Mouse (Mus musculus): ENCODE measurements around the gene Lrrc39. TPM values are rescaled to one million over a fixed set of nuclear protein-coding genes. Genes with fewer than 3 reads are reported as not detected.

The Lrrc39 gene
- polyA plus RNA-seq, 1 experiment from 2014 or later = 2.6 TPM

DNA sequence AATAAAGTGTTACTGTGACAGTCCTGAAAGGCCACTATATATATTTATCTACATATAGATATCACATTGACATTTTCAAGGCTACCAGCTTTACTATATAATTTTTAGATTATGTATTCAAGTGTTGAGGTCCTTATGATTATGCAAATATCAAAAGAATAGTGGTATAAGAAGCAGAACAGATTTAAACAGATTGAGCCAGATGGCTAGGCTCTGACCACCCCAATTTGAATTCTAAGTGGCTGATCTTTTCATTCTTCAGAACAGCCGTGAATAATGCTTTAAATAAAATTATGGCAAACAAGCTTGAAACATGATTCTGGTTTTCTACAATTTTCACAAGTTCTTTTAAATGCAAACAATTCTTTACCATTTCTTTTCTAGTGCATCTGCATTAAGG, 68.7 kb downstream of the Lrrc39 start:
- no peaks in the 10 kb centered on the region for H3K4me1 ChIP-seq (replicated peaks; ENCODE audit: control insufficient read depth, insufficient read depth)
- H3K36me3 ChIP-seq (ENCODE audit: control insufficient read depth, insufficient read depth, low read length) = peaks cover 12% of the 10 kb centered on the region; the same call in 1 of the 2 replicates
- no peak for ATAC-seq (ENCODE audit: low FRiP score, low TSS enrichment)
- no peak overlapping the region for H3K4me3 ChIP-seq (ENCODE audit: low read depth, low read length)
- no peak overlapping the region for H3K4me2 ChIP-seq (replicated peaks; ENCODE audit: low read depth)
- TF ChIP-seq CTCF (IDR thresholded peaks at IDR 0.05; ENCODE audit: low read depth) = no peak
- TF ChIP-seq EP300 (optimal IDR thresholded peaks at IDR 0.05) = no peak
- H3K27ac ChIP-seq (replicated peaks) = no peak overlapping the region
- no peak overlapping the region for H3K9ac ChIP-seq (ENCODE audit: low read length)
- H3K27me3 ChIP-seq (ENCODE audit: control insufficient read depth, insufficient read depth, low read length) = no peaks in the 10 kb centered on the region
- DNase-seq (ENCODE audit: low spot score) = no peak
- no peaks in the 10 kb centered on the region for H3K9me3 ChIP-seq (ENCODE audit: control insufficient read depth, low read length)
- 74% methylated on average over 1 of the region's 1 CpGs for WGBS

Other genes starting within 250 kb of the Lrrc39 start
- gene Cdc14a, start 138.9 kb upstream of the Lrrc39 start, polyA plus RNA-seq (2015; fragmentation: Nextera tagmentation; extraction: Ambion mirVana) = 4.6 TPM in 2 replicates
- gene Rtca, start 54.8 kb upstream of the Lrrc39 start, polyA plus RNA-seq (2015; fragmentation: Nextera tagmentation; extraction: Ambion mirVana) = 42.9 and 44.0 TPM in 2 replicates
- 11.1 and 14.3 TPM in 2 replicates for gene Dbt, start 49.9 kb upstream of the Lrrc39 start, polyA plus RNA-seq (2015; fragmentation: Nextera tagmentation; extraction: Ambion mirVana)
- 5.0 TPM in 2 replicates for gene Sass6, start 32.0 kb downstream of the Lrrc39 start, polyA plus RNA-seq (2015; fragmentation: Nextera tagmentation; extraction: Ambion mirVana)
- 12.6 and 13.0 TPM in 2 replicates for gene Trmt13, start 51.6 kb downstream of the Lrrc39 start, polyA plus RNA-seq (2015; fragmentation: Nextera tagmentation; extraction: Ambion mirVana)
- 50.4 and 51.1 TPM in 2 replicates for gene Mfsd14a, start 99.7 kb downstream of the Lrrc39 start, polyA plus RNA-seq (2015; fragmentation: Nextera tagmentation; extraction: Ambion mirVana)
- gene Gm43191, start 118.3 kb downstream of the Lrrc39 start, polyA plus RNA-seq (2015; fragmentation: Nextera tagmentation; extraction: Ambion mirVana) = not detected in 2 replicates
- gene Slc35a3, start 149.9 kb downstream of the Lrrc39 start, polyA plus RNA-seq (2015; fragmentation: Nextera tagmentation; extraction: Ambion mirVana) = 25.2 and 25.3 TPM in 2 replicates
- 8.9 and 9.1 TPM in 2 replicates for gene Agl, start 245.2 kb downstream of the Lrrc39 start, polyA plus RNA-seq (2015; fragmentation: Nextera tagmentation; extraction: Ambion mirVana)